Mouse (Mus musculus) skeletal muscle tissue, adult 2 months (tissue): ENCODE measurements around the gene Trim58.

Source experiments
- DNase-seq: peaks from one replicate; pipeline ENCODE4 v3.0.0-alpha.2; 2012; ENCODE audit warnings: low read depth, low spot score

Trim58 gene

DNA sequence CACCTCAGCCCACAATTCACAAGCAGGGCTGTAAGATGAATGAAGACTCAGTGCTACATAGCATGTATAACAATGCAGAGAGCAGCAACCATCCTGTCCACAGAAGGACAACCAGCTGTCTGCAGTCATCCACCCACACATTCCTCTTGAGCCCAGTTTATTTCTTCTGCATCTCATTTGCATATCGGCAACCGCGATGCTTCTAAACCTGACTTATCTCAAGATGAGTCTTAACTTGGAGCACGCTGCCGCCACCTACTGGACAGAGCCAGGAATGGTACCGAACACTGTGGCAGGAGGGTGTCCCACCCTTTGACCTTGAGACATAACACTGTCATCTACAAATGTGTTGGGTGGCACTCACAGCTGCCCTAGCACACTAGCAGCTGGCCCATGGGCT lies 3.1 kb downstream of the Trim58 start:
- no peak for DNase-seq

DNA sequence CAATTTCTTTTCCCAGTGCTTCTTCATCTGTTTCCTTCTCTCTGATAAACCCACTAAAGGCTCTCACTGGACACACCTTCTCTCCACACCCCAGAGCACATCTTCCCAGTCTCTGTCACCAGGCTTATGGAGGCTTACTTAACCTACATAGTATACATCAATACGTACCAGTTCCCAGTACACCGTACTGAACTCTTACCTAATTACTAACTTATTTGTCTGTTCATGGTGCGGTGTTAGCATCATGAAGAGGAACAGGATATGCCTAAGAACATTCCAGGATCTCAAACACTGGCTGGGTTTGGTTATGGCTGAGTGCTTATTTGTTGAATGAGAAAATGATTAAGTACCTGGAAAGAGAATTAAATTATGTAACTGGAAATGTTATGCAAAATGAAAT lies 14.9 kb downstream of the Trim58 start:
- DNase-seq, result no peak

DNA sequence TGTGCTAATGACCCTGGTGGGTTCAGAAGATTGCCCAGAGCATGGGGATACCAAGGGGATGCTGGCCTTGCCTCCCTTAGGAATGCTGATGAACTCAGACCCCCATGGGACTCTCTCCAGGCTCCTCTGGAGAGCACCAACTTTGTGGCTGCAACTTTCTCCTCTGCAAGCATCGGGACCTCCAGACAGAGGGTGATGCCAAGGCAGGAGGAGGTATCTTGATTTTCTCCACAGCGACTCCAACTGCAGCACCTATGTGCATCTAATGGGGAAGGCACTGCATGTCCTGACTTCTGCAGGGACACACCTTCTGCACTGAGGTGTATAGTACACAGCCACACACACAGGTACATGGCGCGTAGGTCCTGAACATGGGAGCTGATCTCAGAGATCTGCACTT lies 18.3 kb downstream of the Trim58 start, which contains the start of gene Olfr322:
Gene Olfr322 (plus strand): TSS at position 187 of the 400 bp plus-strand sequence.
- no peak for DNase-seq

DNA sequence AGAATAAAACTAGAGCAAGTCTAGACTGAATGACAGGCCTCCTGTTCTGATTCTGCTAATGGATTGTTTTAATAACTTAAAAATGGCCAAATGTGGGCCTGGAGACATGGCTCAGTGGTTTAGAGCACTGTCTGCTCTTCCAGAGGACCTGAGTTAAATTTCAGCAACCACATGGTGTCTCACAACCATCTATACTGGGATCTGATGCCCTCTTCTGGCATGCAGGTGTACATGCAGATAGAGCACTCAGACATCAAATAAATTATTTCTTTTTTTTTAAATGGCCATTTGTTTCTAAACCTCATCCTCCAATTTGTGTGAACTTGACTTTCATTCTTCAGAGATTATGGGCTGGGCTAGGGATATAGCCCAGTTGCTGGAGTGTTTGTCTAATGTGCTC lies 29.0 kb downstream of the Trim58 start:
- no peak for DNase-seq

DNA sequence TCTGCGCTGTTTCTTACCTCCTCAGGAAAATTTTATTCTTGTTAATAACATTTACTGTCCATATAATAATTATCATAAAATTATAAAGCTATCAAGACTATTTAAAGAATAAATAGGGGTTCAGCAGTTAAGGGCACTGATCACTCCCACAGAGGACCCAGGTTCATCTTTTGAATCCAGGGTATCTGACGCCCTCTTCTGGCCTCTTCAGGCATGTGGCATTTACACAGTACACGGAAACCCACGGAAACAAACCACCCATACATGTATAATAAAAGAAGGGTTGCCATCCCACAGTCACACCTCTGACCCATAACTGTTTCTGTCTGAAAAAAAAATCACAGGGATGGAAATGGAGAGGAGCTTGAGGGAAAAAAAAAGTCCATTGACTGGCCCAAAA lies 31.6 kb downstream of the Trim58 start:
- DNase-seq, result no peak

DNA sequence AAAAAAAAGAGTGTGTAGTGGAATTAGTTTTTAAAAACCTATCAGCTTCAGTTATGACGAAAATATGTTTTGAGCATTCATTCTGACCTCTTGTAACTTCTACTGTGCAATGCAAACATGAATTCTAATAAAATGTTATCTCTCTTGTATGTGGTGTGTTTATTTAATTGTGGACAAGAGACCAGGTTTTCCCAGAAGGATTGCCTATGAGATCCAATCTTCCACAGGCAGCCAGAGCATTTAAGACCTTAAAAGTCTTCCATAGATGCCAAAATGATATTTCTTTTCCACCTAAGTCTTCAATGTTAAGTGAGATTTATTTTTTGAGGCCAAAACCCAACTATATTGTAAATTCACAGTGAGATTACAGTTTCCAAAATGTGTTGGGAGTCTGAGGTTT lies 40.5 kb downstream of the Trim58 start, which contains the start of gene Olfr320:
Gene Olfr320 (plus strand): TSS at position 301 of the 400 bp plus-strand sequence.
- DNase-seq, result no peak

DNA sequence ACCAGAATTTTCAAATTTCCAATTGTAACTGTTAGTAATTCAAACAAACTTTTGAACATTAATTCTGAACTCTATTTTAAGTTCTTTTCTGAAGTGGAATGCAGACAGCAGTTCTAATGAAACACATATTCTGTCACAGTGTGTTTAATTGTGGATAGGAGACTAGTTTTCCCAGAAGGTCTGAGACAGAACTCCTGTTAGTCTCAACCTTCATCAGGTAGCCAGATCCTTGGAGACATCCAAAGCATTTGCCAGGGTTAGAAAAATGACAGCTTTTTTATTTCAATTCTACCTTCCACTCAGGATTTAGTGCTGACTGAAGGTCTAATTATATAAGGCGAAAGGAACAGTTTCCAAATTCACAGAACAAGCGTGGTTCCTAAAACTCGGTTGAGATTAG lies 58.6 kb downstream of the Trim58 start, which contains the start of gene Olfr319:
Gene Olfr319 (plus strand): TSS at position 301 of the 400 bp plus-strand sequence.
- no peak for DNase-seq
